Mouse (Mus musculus) bone marrow macrophage, adult 2 months (primary cell): ENCODE data around the gene Frmd4b.

Source experiments
- CTCF ChIP-seq: IDR thresholded peaks from 2 replicates; pipeline ENCODE4 v1.5.1; 2012; ENCODE audit warnings: low read depth, mild to moderate bottlenecking, low read length, moderate library complexity
- POLR2A ChIP-seq: IDR thresholded peaks from 2 replicates; pipeline ENCODE4 v1.6.1; 2012; ENCODE audit warnings: mild to moderate bottlenecking, low read depth, low read length, borderline replicate concordance

- TF ChIP-seq POLR2A (no peak), CTCF (no peak)
Observed at GRCm38 (mm10) chr6:97342185-97342584, 275.2 kb downstream of the Frmd4b start.
